Mouse (Mus musculus) ES-E14 (cell line): ENCODE data around the gene Tgfb1. TPM values are rescaled to one million over a fixed set of nuclear protein-coding genes. Genes with fewer than 3 reads are reported as not detected.

Experiments
- DNase-seq: peaks from one replicate; pipeline ENCODE4 v3.0.0-alpha.2; 2013; ENCODE audit warnings: low read depth, low spot score
- H3K27ac ChIP-seq: 2 replicates; pipeline ENCODE4 v1.5.1; 2012; ENCODE audit warnings: low read depth, mild to moderate bottlenecking, low read length, moderate library complexity, mixed read lengths; ENCODE audit not compliant: poor library complexity, insufficient read depth, severe bottlenecking
- H3K36me3 ChIP-seq: 2 replicates; pipeline ENCODE4 v1.6.1; 2012; ENCODE audit warnings: mild to moderate bottlenecking, low read length, moderate library complexity, mixed read lengths; ENCODE audit not compliant: control insufficient read depth, poor library complexity, insufficient read depth, severe bottlenecking
- H3K4me1 ChIP-seq, 2 experiments: fragments of 150-350 bp in 1 of 2; sonication (generic) in 1 of 2; 2 replicates each; pipeline ENCODE4 v1.6.1; 2012; ENCODE audit warnings: low read length in 2 of 2, mild to moderate bottlenecking in 1 of 2, mixed read lengths in 1 of 2; ENCODE audit not compliant: control insufficient read depth in 2 of 2, insufficient read depth in 2 of 2, poor library complexity in 1 of 2
- H3K4me3 ChIP-seq, 2 experiments: fragments of 150-350 bp in 1 of 2; sonication (generic) in 1 of 2; 2 replicates each; pipeline ENCODE4 v1.5.1; 2012; ENCODE audit warnings: low read length in 2 of 2, low read depth in 1 of 2, mild to moderate bottlenecking in 1 of 2, mixed read lengths in 1 of 2; ENCODE audit not compliant: insufficient read depth in 1 of 2, poor library complexity in 1 of 2, severe bottlenecking in 1 of 2
- H3K9ac ChIP-seq: 2 replicates; pipeline ENCODE4 v1.6.1; 2012; ENCODE audit warnings: low read depth, mild to moderate bottlenecking, low read length, mixed read lengths; ENCODE audit not compliant: poor library complexity, insufficient read depth, severe bottlenecking
- H3K9me3 ChIP-seq: fragments of 150-350 bp; sonication (generic); 2 replicates; pipeline ENCODE4 v1.6.1; 2012; ENCODE audit warnings: low read depth, mild to moderate bottlenecking, low read length; ENCODE audit not compliant: control insufficient read depth, insufficient read depth
- CHD2 ChIP-seq: IDR thresholded peaks from 2 replicates; pipeline ENCODE4 v1.6.1; 2014; ENCODE audit warnings: mild to moderate bottlenecking, low read depth, low read length, inconsistent platforms
- HCFC1 ChIP-seq: IDR thresholded peaks from 2 replicates; pipeline ENCODE4 v1.6.1; 2012; ENCODE audit warnings: low read length, inconsistent platforms, borderline replicate concordance; ENCODE audit not compliant: insufficient read depth
- MAFK ChIP-seq: IDR thresholded peaks from 2 replicates; pipeline ENCODE4 v1.6.1; 2014; ENCODE audit warnings: mild to moderate bottlenecking, low read depth, low read length, inconsistent platforms; ENCODE audit not compliant: insufficient read depth
- ZC3H11A ChIP-seq: IDR thresholded peaks from 2 replicates; pipeline ENCODE4 v1.6.1; 2012; ENCODE audit warnings: low read depth, mild to moderate bottlenecking, inconsistent platforms, low read length, borderline replicate concordance
- ZNF384 ChIP-seq: IDR thresholded peaks from 2 replicates; pipeline ENCODE4 v1.6.1; 2012; ENCODE audit warnings: low read depth, low read length, inconsistent platforms
- in situ Hi-C, 2 experiments: fragments of 600-800 bp; cut with MboI; formaldehyde crosslinking; loops; one replicate each; pipeline ENCODE4 v1.15.1; 2025; ENCODE audit warnings: low sequenced_read_pairs in 2 of 2, inconsistent platforms in 1 of 2; ENCODE audit not compliant: unreplicated experiment in 2 of 2
- total RNA-seq: library from RNA; depleted of rRNA; stranded (reverse); fragments of 300-350 nt; gene quantifications from 2 replicates; pipeline ENCODE4 v1.2.3, GENCODE M21; 2012

The Tgfb1 gene
- total RNA-seq, 1 experiment: 7.1 TPM

DNA sequence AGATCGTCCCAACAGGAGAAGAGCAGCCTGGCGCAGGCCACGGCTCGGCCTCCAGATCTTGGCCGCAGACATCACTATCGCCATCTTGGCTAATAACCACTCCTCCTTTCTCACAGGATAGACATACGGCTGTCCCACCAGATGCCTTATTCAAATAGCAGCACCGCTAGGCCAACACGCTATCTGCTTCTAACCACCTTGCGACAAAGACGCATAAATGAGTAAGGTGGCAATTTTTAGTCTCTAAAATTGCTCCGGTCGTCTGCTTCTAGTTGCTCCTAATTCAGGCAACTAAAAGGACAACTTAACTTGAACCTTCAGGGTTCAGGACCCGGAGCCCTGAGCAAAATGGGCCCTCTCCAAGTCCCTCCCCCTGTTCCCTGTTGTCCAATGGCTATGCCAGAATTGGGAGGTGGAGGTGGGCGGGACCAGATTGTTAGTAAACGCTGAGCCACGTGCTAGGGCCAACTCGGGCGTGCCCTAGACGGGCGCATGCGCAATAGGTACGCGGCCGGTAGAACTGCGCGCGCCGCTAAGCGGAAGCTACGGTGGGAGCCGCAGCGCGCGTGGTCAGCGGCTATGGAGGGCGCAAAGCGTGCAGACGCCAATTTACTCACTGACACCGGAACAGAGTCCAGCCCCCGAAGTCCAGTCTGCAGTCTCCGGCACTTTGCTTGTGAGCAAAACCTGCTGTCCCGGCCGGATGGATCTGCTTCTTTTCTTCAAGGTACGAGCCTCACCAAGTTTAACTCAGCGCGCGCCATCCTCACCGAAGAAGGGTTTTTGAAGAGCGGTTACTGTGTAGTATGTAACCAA is 27.9 kb upstream of the Tgfb1 start, which contains the start of the genes Bckdha and Exosc5:
Gene Bckdha (minus strand): TSS at position 325 of the 816 bp plus-strand sequence.
Gene Exosc5 (plus strand): TSS at position 508 of the 816 bp plus-strand sequence.
- H3K4me3 ChIP-seq: peak within 1 kb of the TSS; percentile 86 to 92
- peak; percentile 100 for DNase-seq
- H3K4me1 ChIP-seq: peaks cover 6 to 12% of the 10 kb centered on the region in 2 experiments; a peak in 3 of 4 replicates
- H3K9me3 ChIP-seq: no peaks in the 10 kb centered on the region
- peaks cover 25% of the 10 kb centered on the region for H3K36me3 ChIP-seq
- H3K27ac ChIP-seq: peak within 1 kb of the TSS; percentile 45
- peak within 1 kb of the TSS; percentile 87 for H3K9ac ChIP-seq
- in situ Hi-C loops: no loop called here
- TF ChIP-seq HCFC1 (peak; percentile 78; the same call in 1 of the 2 replicates), CHD2 (no peak), ZNF384 (no peak), ZC3H11A (no peak)

GRCm38 (mm10) chr7:25666381-25666780 is 20.4 kb upstream of the Tgfb1 start:
- no peak overlapping the region for H3K9ac ChIP-seq
- H3K9me3 ChIP-seq: no peaks in the 10 kb centered on the region
- H3K4me3 ChIP-seq: no peak overlapping the region
- peaks cover 70% of the 10 kb centered on the region for H3K36me3 ChIP-seq
- in situ Hi-C loops: no loop called here
- H3K4me1 ChIP-seq: peaks cover 5 to 41% of the 10 kb centered on the region in 2 experiments
- TF ChIP-seq HCFC1 (no peak), MAFK (no peak), ZC3H11A (no peak), CHD2 (no peak), ZNF384 (no peak)
- DNase-seq: no peak
- H3K27ac ChIP-seq: no peak overlapping the region

DNA sequence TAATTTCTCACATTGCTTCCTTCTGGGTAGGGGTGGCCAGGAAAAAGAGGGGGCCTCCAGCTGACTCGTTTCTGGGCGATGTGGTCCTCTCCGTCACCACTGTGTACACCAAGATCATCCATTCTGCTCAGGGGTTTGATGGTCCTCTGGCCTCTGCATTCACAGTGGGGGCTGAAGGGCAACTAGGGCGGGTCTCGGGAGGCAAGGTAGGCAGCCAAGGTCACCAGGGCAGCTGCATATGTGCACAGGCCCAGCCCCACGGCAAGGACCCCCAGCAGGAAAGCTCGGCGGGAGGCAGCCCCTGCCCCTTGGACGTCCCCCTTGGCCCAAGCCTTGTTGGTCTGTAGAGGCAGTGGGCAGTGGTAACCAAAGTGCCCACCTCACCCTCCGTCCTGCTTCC is 17.6 kb upstream of the Tgfb1 start:
- peaks cover 5 to 39% of the 10 kb centered on the region in 2 experiments for H3K4me1 ChIP-seq

GRCm38 (mm10) chr7:25669631-25670030 is 17.2 kb upstream of the Tgfb1 start:
- Histone ChIP-seq H3K9ac (no peak overlapping the region), H3K27ac (peak overlapping the region; percentile 91), H3K9me3 (no peaks in the 10 kb centered on the region), H3K4me3 (peak overlapping the region; percentile 0 to 46; a peak in 3 of 4 replicates), H3K36me3 (peaks cover 43% of the 10 kb centered on the region), H3K4me1 (peaks cover 5 to 44% of the 10 kb centered on the region in 2 experiments)
- in situ Hi-C loops: no loop called here
- no peak for DNase-seq
- TF ChIP-seq MAFK (no peak), CHD2 (no peak), HCFC1 (no peak), ZNF384 (no peak), ZC3H11A (no peak)

More for the DNA sequence above, 17.6 kb upstream of the Tgfb1 start:
- Histone ChIP-seq H3K9ac (no peak overlapping the region), H3K4me3 (peak overlapping the region in 1 of 2 experiments; percentile 0; a peak in 1 of 4 replicates), H3K36me3 (peaks cover 47% of the 10 kb centered on the region), H3K27ac (peak overlapping the region; percentile 86), H3K9me3 (no peaks in the 10 kb centered on the region)
- in situ Hi-C loops: no loop called here
- no peak for DNase-seq
- TF ChIP-seq MAFK (no peak), ZNF384 (no peak), ZC3H11A (no peak), CHD2 (no peak), HCFC1 (no peak)
